Mouse (Mus musculus): ENCODE measurements around the gene Gm4141.
"Not testable (repeated sequence)": the region's sequence is repeated elsewhere in the genome, so short reads cannot be mapped to it uniquely, and the experiment has no call there.

Gm4141 gene

DNA sequence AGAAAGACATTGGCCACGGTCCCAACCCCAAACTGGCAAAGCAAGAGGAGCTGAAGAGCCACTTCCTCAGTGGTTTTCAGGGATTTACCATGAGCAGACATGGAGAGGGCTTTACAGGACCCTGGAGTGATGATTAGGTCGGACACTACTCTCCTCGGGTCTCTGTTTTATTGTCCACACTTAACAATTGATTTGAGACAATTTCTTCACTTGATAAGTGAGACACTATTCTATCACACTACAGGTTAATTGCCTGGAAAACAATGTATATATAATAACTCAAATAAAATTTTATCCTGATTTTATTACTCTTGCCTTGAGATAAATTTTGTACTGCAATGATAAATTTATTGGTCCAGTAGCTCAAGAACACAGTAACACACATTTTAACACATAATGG is at the start of gene Gm4141:
Gene Gm4141, minus strand, starts transcription at position 101 of the 400 bp plus-strand sequence.
- DNase-seq (ENCODE audit: low spot score): not testable (repeated sequence)

DNA sequence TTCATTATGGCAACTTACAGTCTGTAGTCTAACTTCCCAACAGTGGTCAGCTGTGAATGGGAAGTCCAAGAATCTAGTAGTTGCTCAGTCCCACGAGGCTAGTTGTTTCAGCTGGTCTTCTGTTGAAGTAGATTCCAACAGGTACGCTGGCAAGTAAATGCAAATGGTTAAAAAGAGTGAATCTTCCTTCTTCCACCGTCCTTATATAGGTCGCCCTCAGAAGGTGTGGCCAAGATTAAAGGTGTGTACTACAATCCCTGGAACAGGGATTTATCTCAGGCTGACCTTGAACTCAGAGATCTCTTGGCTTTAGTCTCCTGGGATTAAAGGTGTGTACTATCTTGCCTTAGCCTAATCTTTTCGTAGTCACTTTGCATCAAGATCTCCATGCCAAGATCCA is 22.9 kb upstream of the Gm4141 start, which contains the start of gene Gm4513:
Gene Gm4513, minus strand, starts transcription at position 101 of the 400 bp plus-strand sequence.
- DNase-seq (ENCODE audit: low spot score): not testable (repeated sequence)

- DNase-seq (ENCODE audit: low spot score): not testable (repeated sequence)
These were observed 30.4 kb downstream of the Gm4141 start, which contains the start of gene Gm5726 for GRCm38 (mm10) chr7:20545657-20546056. TSS of gene Gm5726 (minus strand) at chr7:20545757.

DNA sequence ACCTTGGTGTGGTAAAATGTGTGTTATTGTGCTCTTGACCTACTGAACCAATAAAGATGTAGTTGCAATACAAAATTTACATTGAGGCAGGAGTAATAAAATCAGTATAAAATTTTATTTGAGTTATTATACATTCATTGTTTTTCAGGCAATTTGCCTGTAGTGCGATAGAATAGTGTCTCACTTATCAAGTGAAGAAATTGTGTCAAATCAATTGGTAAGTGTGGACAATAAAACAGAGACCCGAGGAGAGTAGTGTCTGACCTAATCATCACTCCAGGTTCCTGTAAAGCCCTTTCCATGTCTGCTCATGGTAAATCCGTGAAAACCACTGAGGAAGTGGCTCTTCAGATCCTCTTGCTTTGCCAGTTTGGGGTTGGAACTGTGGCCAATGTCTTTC is 42.5 kb downstream of the Gm4141 start, which contains the start of gene Vmn1r104:
Gene Vmn1r104, plus strand, starts transcription at position 301 of the 400 bp plus-strand sequence.
- DNase-seq (ENCODE audit: low spot score): not testable (repeated sequence)

Measured in spleen, adult 12 weeks (tissue).